Mouse (Mus musculus) liver, adult 2 months (tissue): Measurements from ENCODE around the gene Emd.

Experiments
- CTCF ChIP-seq: fragments of 200-500 bp; IDR thresholded peaks from 2 replicates; pipeline ENCODE4 v1.5.1; 2011; ENCODE audit warnings: low read depth, low read length, control low read depth
- POLR2A ChIP-seq: fragments of 200-500 bp; IDR thresholded peaks from 2 replicates; pipeline ENCODE4 v1.6.1; 2011; ENCODE audit warnings: low read length, control low read depth; ENCODE audit not compliant: insufficient read depth; ENCODE audit errors: extremely low read depth

DNA sequence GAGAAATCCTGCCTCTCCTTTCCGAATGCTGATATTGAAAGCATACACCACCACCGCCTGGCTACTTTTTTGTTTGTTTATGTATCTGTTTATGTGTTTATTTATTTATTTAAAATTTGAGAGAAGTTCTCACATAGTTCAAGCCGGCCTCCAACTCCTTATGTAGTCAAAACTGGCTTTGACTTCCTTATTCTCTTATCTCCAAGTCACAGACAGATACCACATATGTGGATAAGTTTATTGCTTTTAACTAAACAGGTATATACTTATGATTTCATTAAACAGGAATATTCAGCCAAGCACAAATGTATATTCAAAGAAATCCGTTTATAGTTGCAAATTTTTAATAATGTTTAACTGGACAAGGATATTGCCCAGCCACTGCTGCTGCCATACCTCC is 38.9 kb downstream of the Emd start:
- TF ChIP-seq POLR2A (no peak), CTCF (no peak)
